Mouse (Mus musculus): ENCODE data around the gene Nmrk2.
"Not testable (repeated sequence)": the region's sequence is repeated elsewhere in the genome, so short reads cannot be mapped to it uniquely, and the experiment has no call there.

The Nmrk2 gene

DNA sequence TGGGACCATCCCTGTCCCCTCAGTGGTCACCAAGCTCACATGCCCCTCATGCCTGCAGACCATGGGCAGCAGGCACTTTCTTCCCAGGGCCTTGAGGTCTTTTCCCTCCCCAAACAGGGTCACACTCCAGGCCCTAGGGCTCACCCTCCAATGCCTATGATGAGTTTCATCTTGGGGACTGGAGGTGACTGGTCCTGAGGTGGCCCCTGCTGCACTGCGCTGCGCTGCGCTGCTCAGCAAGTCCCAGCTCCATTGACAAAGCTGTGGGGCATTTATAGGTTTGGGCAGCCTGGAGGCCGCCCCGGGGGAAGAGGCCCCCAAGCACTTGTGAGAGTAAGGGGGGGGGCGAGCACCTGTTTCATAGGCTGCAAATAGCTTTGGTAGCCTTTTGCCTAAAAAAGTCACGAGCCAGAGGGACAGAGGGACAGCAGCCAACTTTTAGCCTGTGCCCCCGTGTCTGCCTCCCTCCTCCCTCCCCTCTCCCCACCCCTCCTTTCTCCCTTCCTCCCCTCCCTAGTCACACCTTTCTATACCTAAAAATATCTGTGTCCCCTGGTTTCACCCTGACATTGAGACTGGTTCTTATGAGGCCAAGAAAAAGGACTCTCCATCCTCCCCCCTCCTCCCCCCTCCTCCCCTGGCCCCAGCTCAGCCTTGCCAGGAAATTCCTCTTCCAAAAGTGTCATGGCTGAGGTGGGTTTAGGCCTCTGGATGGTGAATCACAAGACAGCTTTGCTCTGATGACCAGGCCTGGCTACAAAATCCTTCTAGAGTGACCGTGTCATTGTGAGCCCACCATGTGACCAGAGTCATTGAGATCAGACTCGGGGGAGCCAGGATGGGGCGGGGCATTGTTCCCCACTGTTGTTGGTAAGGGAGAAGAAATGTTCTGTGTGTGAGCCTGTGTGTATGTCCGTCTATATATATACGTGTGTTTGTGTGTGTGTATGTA, at the start of gene Nmrk2:
TSS of gene Nmrk2 (minus strand) at position 245 of the 952 bp plus-strand sequence.
- no peak for DNase-seq (ENCODE audit: low spot score in 2 of 2)

DNA sequence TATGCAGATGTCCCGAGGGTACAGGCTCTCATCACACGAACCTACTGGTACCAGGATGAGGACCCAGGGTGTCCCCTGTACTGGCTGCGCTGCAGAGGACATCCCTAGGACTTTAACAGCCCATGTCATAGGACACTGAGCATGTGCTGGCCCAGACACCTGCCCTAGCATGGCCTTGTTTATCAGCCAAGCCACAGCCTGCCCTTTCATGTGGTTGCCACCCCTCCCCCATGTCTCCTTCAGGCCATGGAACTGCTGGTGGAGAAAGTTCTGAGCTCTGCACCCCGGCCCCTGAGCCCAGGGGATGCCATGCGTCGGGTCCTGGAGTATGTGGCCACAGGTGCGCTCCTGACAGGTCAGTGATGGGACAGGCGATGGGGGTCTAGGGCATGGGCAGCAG, 47.6 kb upstream of the Nmrk2 start:
- no peak for DNase-seq (ENCODE audit: low spot score in 2 of 2)

DNA sequence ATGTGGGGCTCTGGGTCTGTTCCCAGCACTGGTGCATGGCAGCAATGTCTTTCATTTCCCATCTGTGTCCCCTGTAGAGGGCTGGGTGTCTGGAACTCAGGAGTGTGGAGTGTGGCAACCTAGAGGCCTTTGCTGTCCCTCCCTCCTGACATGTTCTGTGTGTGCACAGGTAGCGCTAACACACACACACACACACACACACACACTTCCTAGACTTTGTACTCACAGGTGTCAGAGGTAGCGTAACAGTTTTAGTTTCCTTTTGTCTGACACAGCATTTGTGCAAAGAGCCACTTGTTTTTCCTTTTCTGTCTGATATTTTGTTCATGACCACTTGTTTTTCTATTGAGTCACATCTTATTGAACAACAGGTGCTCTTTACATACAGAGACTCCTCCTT, 46.0 kb upstream of the Nmrk2 start:
- DNase-seq (ENCODE audit: low spot score in 2 of 2): no peak

- no peak for DNase-seq (ENCODE audit: low spot score in 2 of 2)
Observed at GRCm38 (mm10) chr10:81245166-81245565, 43.3 kb upstream of the Nmrk2 start.

- peak; percentile 62 to 85 for DNase-seq (ENCODE audit: low spot score in 2 of 2)
Observed at GRCm38 (mm10) chr10:81244595-81244994, 42.7 kb upstream of the Nmrk2 start.

- DNase-seq (ENCODE audit: low spot score in 2 of 2): no peak
Observed at GRCm38 (mm10) chr10:81244146-81244545, 42.3 kb upstream of the Nmrk2 start.

DNA sequence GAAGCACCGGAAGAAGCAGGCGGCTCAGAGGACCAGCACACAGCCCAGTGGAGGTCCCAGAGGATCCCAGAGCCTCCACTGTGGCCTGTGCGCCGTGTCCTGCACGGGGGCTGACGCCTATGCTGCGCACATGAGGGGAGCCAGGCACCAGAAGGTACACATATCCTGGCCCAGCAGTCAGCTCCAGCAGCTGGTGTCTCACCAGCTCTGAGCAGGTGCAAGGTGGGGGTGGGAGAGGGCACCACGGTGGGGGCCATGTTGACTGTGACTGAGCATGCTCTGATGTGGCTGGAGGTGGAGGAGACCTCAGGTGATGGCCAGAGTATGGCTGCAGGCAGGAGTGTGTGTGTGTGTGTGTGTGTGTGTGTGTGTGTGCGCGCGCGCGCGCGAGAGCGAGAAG, 40.2 kb upstream of the Nmrk2 start:
- DNase-seq (ENCODE audit: low spot score in 2 of 2): no peak

GRCm38 (mm10) chr10:81240876-81241275, 39.0 kb upstream of the Nmrk2 start:
- no peak for DNase-seq (ENCODE audit: low spot score in 2 of 2)

GRCm38 (mm10) chr10:81238618-81239017, 36.8 kb upstream of the Nmrk2 start:
- no peak for DNase-seq (ENCODE audit: low spot score in 2 of 2)

DNA sequence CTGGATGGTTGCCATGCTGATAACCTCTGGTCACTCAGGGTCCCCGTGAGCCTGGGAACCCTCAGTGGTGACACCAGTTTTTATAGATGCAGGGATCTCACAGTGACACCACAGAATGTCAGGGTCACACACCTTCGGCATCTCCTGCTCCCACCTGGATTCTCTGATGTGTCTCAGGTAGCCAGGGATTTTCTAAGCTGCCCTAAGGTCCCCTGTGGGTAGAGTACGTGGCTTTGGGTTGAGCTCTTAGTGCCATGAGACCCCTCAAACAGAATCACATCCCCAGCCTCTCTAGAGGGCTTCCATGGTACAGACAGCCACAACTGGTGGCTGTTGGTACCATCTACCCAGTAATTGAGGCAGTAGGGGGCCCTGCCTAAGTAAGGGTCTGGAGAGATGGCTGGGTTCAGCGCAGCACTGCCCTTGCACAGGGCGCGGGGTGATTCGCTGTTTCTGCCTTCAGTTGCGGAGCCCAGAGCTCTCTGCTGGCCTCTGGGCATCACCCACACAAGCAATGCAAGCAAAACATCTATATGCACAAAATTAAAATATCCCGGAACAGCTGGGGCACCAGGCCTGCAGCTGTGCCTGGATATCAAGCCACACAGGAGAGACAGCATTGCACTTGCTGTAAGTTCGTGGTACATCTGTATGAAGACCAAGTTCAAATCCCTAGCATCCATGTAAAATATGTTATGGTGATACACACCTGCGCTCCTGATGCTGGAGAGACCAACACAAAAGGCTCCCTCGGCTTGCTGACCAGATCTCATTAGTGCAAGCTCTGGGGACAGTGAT, 34.8 kb upstream of the Nmrk2 start:
- no peak for DNase-seq (ENCODE audit: low spot score in 2 of 2)

GRCm38 (mm10) chr10:81234206-81234605, 32.4 kb upstream of the Nmrk2 start:
- no peak for DNase-seq (ENCODE audit: low spot score in 2 of 2)

DNA sequence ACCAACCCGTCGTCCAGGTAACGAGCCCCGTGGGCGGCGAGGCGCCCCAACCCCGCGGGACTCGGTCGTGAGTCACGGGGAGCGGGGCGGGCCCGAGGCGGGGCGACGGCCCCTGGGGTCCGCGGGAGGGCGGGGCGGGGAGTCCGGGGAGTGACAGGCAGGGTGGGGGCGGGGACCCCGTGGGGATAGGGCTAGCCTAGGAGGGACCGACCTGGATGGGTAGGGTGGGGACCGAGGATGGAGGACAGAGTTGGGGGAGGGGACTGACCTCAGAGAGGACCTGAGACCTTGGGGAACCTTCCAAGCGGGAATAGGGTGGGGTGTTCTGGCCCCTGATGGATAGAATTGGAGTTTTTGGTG, 31.4 kb upstream of the Nmrk2 start:
- no peak for DNase-seq (ENCODE audit: low spot score in 2 of 2)

DNA sequence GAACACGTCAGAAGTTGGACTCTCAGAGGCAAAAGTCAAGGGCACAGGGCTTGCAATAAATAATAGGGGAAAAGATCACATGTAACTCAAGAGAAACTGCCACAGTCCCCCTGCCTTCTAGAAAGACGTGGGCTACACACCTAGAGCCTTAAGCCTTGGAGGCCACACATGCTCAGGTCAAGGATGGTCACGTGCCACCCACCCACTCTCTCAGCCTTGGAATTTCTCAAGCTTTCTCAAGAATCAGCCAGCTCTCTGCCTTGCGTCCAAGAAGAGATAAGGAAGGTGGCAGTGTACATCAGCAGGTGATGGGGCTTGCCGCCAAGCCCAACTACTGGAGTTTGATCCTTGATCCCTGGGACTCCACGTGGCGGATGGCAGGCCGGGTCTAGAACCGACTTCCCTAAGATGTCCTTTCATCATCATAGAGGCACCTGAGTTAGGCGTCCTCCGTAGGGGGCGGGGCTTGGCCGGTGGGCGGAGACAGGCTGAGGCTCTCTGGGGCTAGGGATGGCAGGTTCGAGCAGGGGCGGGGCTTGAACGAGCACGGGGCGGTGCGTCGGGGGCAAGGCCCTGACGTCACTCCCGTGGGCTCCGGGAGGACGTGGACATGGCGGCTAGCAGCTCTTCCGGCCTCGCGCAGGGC, 30.9 kb upstream of the Nmrk2 start, which contains the start of gene Zfr2:
TSS of gene Zfr2 (plus strand) at position 576 of the 646 bp plus-strand sequence.
- DNase-seq (ENCODE audit: low spot score in 2 of 2): peak; percentile 87 to 94

- DNase-seq (ENCODE audit: low spot score in 2 of 2): no peak
Observed at GRCm38 (mm10) chr10:81231436-81231835, 29.6 kb upstream of the Nmrk2 start.

GRCm38 (mm10) chr10:81230438-81231332, 28.8 kb upstream of the Nmrk2 start, which contains the start of gene Atcay:
Gene Atcay, minus strand, starts transcription at chr10:81230833.
- DNase-seq (ENCODE audit: low spot score in 2 of 2): no peak

GRCm38 (mm10) chr10:81229735-81230437, 28.0 kb upstream of the Nmrk2 start:
- no peak for DNase-seq (ENCODE audit: low spot score in 2 of 2)

- not testable (repeated sequence) for DNase-seq (ENCODE audit: low spot score in 2 of 2)
Observed at GRCm38 (mm10) chr10:81223731-81224130, 21.9 kb upstream of the Nmrk2 start.

GRCm38 (mm10) chr10:81221402-81222015, 19.7 kb upstream of the Nmrk2 start:
- DNase-seq (ENCODE audit: low spot score in 2 of 2): no peak

DNA sequence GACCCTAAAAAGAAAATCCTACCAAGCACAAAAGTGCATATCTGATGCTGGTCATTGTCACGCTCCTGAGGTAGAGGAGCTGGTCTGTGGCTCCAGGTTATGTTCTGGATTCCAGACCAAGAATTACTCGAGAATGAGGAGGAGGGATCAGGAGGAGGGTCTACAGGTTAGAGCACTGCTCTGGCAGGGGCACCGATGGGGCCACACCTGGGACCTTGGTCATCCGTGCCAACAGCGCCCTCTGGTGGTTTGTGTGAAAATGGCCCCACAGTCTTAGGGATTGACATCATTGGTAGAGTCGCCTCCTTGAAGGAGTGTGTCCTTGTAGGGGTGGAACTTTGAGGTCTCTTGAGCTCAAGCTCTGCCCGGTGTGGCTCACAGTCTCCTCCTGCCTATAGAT, 16.1 kb upstream of the Nmrk2 start:
- peak in 1 of 2 experiments; percentile 81 for DNase-seq (ENCODE audit: low spot score in 2 of 2)

- DNase-seq (ENCODE audit: low spot score in 2 of 2): not testable (repeated sequence)
Observed at GRCm38 (mm10) chr10:81217267-81217666, 15.4 kb upstream of the Nmrk2 start.

Measured in urinary bladder, postnatal 4 days (tissue).